Mouse (Mus musculus): ENCODE data around the gene Gstz1.

DNA sequence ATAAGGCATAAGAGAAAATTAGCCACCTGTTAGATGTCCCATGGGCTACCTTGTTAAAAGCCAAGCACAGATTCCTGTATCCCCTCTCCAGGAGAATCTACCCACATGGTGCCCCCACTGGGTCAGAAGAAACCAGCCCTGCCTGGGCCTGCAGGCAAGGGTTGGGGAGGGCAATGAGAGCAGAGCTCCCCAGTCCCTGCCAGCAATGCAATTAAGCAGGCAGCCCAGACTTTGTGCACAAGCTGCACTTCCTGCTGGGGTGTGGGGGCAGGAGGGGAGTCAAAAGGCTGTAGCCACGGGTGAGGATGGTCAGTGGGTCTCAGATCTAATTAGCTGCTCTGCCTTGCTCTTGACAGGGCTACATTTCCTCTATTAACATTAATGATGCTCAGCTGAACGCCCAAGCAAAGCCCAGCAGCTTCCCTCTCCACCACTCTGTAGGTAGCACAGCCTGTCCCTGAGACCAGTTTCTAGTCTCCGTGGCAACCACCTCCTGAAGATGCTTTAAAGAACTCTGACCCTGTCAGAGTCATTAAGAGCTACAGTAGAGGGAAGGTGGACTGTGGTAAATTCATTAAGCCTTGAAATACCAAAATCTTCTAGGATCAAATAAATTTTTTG, 39.5 kb upstream of the Gstz1 start:
- TF ChIP-seq POLR2A (IDR thresholded peaks at IDR 0.05; ENCODE audit: control insufficient read depth, low read depth, low read length) (no peak), CTCF (IDR thresholded peaks at IDR 0.05; ENCODE audit: control insufficient read depth, insufficient read depth, insufficient replicate concordance, low read depth, low read length) (no peak)

Data from testis, adult 2 months (tissue).